Mouse (Mus musculus) CH12.LX (cell line): ENCODE data around the gene Gtf2a2. TPM values are rescaled to one million over a fixed set of nuclear protein-coding genes. Genes with fewer than 3 reads are reported as not detected.

ENCODE experiments used
- DNase-seq: peaks from one replicate; pipeline ENCODE4 v3.0.0-alpha.2; 2013; ENCODE audit errors: extremely low read depth
- H3K27ac ChIP-seq: 2 replicates; pipeline ENCODE4 v1.5.1; 2012; ENCODE audit warnings: low read depth, mild to moderate bottlenecking, control low read depth, moderate library complexity; ENCODE audit not compliant: insufficient read depth
- H3K27me3 ChIP-seq: replicated peaks from 2 replicates; pipeline ENCODE3; 2012; ENCODE audit warnings: inconsistent platforms
- H3K36me3 ChIP-seq, 2 experiments: replicated peaks in 1 of 2; 2 replicates each; pipeline versions ENCODE3 to v1.6.1; 2012; ENCODE audit warnings: inconsistent platforms in 1 of 2, low read length in 1 of 2, mild to moderate bottlenecking in 1 of 2, mixed read lengths in 1 of 2, moderate library complexity in 1 of 2; ENCODE audit not compliant: control insufficient read depth in 1 of 2, insufficient read depth in 1 of 2
- H3K4me1 ChIP-seq, 2 experiments: 2 replicates each; pipeline ENCODE4 v1.6.1; 2012; ENCODE audit warnings: inconsistent platforms in 1 of 2, moderate library complexity in 1 of 2; ENCODE audit not compliant: insufficient read depth in 2 of 2, control insufficient read depth in 1 of 2
- H3K4me2 ChIP-seq: 2 replicates; pipeline ENCODE4 v1.6.1; 2012; ENCODE audit warnings: low read depth, mild to moderate bottlenecking, control low read depth; ENCODE audit not compliant: poor library complexity, insufficient read depth, severe bottlenecking
- H3K4me3 ChIP-seq, 3 experiments: fragments of 150-350 bp in 1 of 3; sonication (generic) in 1 of 3; replicated peaks in 1 of 3; 2 replicates each; pipeline versions ENCODE3 to v1.5.1; 2011 to 2012; ENCODE audit warnings: low read depth in 2 of 3, low read length in 2 of 3, mild to moderate bottlenecking in 2 of 3, moderate library complexity in 2 of 3, control low read depth in 1 of 3, improper control_type of control experiment in 1 of 3, inconsistent platforms in 1 of 3, mixed read lengths in 1 of 3; ENCODE audit not compliant: poor library complexity in 1 of 3
- H3K79me2 ChIP-seq: replicated peaks from 2 replicates; pipeline ENCODE4 v1.6.1; 2012; ENCODE audit warnings: mild to moderate bottlenecking, moderate library complexity; ENCODE audit not compliant: control insufficient read depth, poor library complexity, insufficient read depth, severe bottlenecking; ENCODE audit errors: extremely low read depth
- H3K9ac ChIP-seq: 2 replicates; pipeline ENCODE4 v1.6.1; 2012; ENCODE audit warnings: low read depth, mild to moderate bottlenecking, control low read depth, moderate library complexity; ENCODE audit not compliant: insufficient read depth
- H3K9me3 ChIP-seq: replicated peaks from 2 replicates; pipeline ENCODE3; 2012; ENCODE audit warnings: low read length, inconsistent platforms, mixed read lengths
- BHLHE40 ChIP-seq: IDR thresholded peaks from 2 replicates; pipeline ENCODE4 v1.6.1; 2011; ENCODE audit warnings: mild to moderate bottlenecking, low read depth, low read length, improper control_type of control experiment
- CHD2 ChIP-seq: IDR thresholded peaks from 2 replicates; pipeline ENCODE4 v1.6.1; 2011; ENCODE audit warnings: low read length, improper control_type of control experiment
- EP300 ChIP-seq: IDR thresholded peaks from 2 replicates; pipeline ENCODE4 v1.6.1; 2011; ENCODE audit warnings: low read length, improper control_type of control experiment
- ETS1 ChIP-seq: conservative IDR thresholded peaks from 2 replicates; pipeline ENCODE4 v1.6.1; 2012; ENCODE audit warnings: low read depth, mild to moderate bottlenecking, inconsistent platforms, low read length, improper control_type of control experiment, moderate library complexity
- GABPA ChIP-seq: IDR thresholded peaks from 2 replicates; pipeline ENCODE4 v1.6.1; 2012; ENCODE audit warnings: low read depth, low read length, improper control_type of control experiment, inconsistent platforms; ENCODE audit not compliant: insufficient replicate concordance
- IRF4 ChIP-seq: IDR thresholded peaks from 2 replicates; pipeline ENCODE4 v1.6.1; 2014; ENCODE audit warnings: low read depth, mild to moderate bottlenecking, inconsistent platforms, low read length, improper control_type of control experiment
- JUN ChIP-seq: IDR thresholded peaks from 2 replicates; pipeline ENCODE4 v1.6.1; 2011; ENCODE audit warnings: low read depth, mild to moderate bottlenecking, low read length, improper control_type of control experiment, moderate library complexity; ENCODE audit not compliant: insufficient read depth
- JUND ChIP-seq: conservative IDR thresholded peaks from 2 replicates; pipeline ENCODE4 v1.6.1; 2011; ENCODE audit warnings: low read depth, low read length, improper control_type of control experiment
- KAT2A ChIP-seq: IDR thresholded peaks from 2 replicates; pipeline ENCODE4 v1.6.1; 2012; ENCODE audit warnings: low read length, improper control_type of control experiment, inconsistent platforms; ENCODE audit not compliant: insufficient replicate concordance
- MAFK ChIP-seq: IDR thresholded peaks from 2 replicates; pipeline ENCODE4 v1.6.1; 2011; ENCODE audit warnings: low read length, improper control_type of control experiment; ENCODE audit not compliant: insufficient replicate concordance
- MAZ ChIP-seq: IDR thresholded peaks from 2 replicates; pipeline ENCODE4 v1.6.1; 2012; ENCODE audit warnings: low read depth, mild to moderate bottlenecking, inconsistent platforms, low read length, improper control_type of control experiment, moderate library complexity
- MEF2A ChIP-seq: IDR thresholded peaks from 2 replicates; pipeline ENCODE4 v1.6.1; 2014; ENCODE audit warnings: low read depth, mild to moderate bottlenecking, inconsistent platforms, low read length, improper control_type of control experiment, borderline replicate concordance
- MYC ChIP-seq: IDR thresholded peaks from 2 replicates; pipeline ENCODE4 v1.6.1; 2011; ENCODE audit warnings: low read depth, mild to moderate bottlenecking, improper control_type of control experiment, low read length
- NRF1 ChIP-seq: IDR thresholded peaks from 2 replicates; pipeline ENCODE4 v1.6.1; 2014; ENCODE audit warnings: low read depth, mild to moderate bottlenecking, inconsistent platforms, low read length, improper control_type of control experiment, moderate library complexity
- PAX5 ChIP-seq: IDR thresholded peaks from 2 replicates; pipeline ENCODE4 v1.6.1; 2012; ENCODE audit warnings: low read length, inconsistent platforms, mixed read lengths
- POLR2A ChIP-seq: IDR thresholded peaks from 2 replicates; pipeline ENCODE4 v1.6.1; 2011; ENCODE audit warnings: low read depth, mild to moderate bottlenecking, improper control_type of control experiment, low read length
- RAD21 ChIP-seq: IDR thresholded peaks from 2 replicates; pipeline ENCODE4 v1.6.1; 2011; ENCODE audit warnings: low read depth, mild to moderate bottlenecking, low read length, improper control_type of control experiment, moderate library complexity
- RCOR1 ChIP-seq: conservative IDR thresholded peaks from 2 replicates; pipeline ENCODE4 v1.6.1; 2012; ENCODE audit warnings: low read depth, mild to moderate bottlenecking, inconsistent platforms, low read length, improper control_type of control experiment
- SMC3 ChIP-seq: IDR thresholded peaks from 2 replicates; pipeline ENCODE4 v1.6.1; 2011; ENCODE audit warnings: low read depth, low read length, improper control_type of control experiment
- TBP ChIP-seq: conservative IDR thresholded peaks from 2 replicates; pipeline ENCODE4 v1.6.1; 2011; ENCODE audit warnings: low read depth, low read length, improper control_type of control experiment
- USF1 ChIP-seq: IDR thresholded peaks from 2 replicates; pipeline ENCODE4 v1.6.1; 2014; ENCODE audit warnings: low read depth, mild to moderate bottlenecking, inconsistent platforms, low read length, improper control_type of control experiment
- ZC3H11A ChIP-seq: IDR thresholded peaks from 2 replicates; pipeline ENCODE4 v1.6.1; 2012; ENCODE audit warnings: low read depth, mild to moderate bottlenecking, inconsistent platforms, low read length, improper control_type of control experiment
- ZMIZ1 ChIP-seq: IDR thresholded peaks from 2 replicates; pipeline ENCODE4 v1.6.1; 2012; ENCODE audit warnings: low read depth, mild to moderate bottlenecking, inconsistent platforms, low read length, improper control_type of control experiment
- ZNF384 ChIP-seq: IDR thresholded peaks from 2 replicates; pipeline ENCODE4 v1.6.1; 2012; ENCODE audit warnings: low read depth, low read length, improper control_type of control experiment, inconsistent platforms
- dilution Hi-C: fragments of 300-500 bp; cut with MboI; formaldehyde crosslinking; loops from 2 replicates; pipeline ENCODE4 v1.14.3; 2020; ENCODE audit warnings: low sequenced_read_pairs; ENCODE audit not compliant: extremely low pct_unique_long_range_greater_than_20kb, extremely low pct_ligation_motif_present
- in situ Hi-C: fragments of 300-500 bp; cut with MboI; formaldehyde crosslinking; loops from 3 replicates; pipeline ENCODE4 v1.14.3; 2019; ENCODE audit warnings: low sequenced_read_pairs, low pct_ligation_motif_present, low pct_unique_long_range_greater_than_20kb, mixed read lengths
- polyA plus RNA-seq: library from polyadenylated mRNA; unstranded; fragments of >175 nt; gene quantifications from 2 replicates; pipeline ENCODE4 v1.2.1, GENCODE M21; 2012; ENCODE audit warnings: low read depth; ENCODE audit not compliant: insufficient read length
- total RNA-seq, 2 experiments: library from RNA; depleted of rRNA; stranded (reverse); fragments of 300-350 nt in 1 of 2; fragments of >200 nt in 1 of 2; gene quantifications; 2 replicates each; pipeline ENCODE4 v1.2.3; 2012 to 2014

Gene Gtf2a2
- total and polyA plus RNA-seq, 3 experiments = 51.1 to 156 (median 109) TPM

GRCm38 (mm10) chr9:70062012-70062411, 49.7 kb downstream of the Gtf2a2 start:
- Histone ChIP-seq H3K36me3 (no peaks in the 10 kb centered on the region), H3K79me2 (no peaks in the 10 kb centered on the region), H3K9ac (no peak overlapping the region), H3K9me3 (no peaks in the 10 kb centered on the region), H3K4me2 (no peak overlapping the region), H3K4me1 (peaks cover 0 to 5% of the 10 kb centered on the region in 2 experiments; a peak in 1 of 4 replicates), H3K27me3 (no peaks in the 10 kb centered on the region), H3K27ac (no peak overlapping the region), H3K4me3 (no peak overlapping the region)
- dilution Hi-C loops = no loop called here
- in situ Hi-C loops = no loop called here
- no peak for TF ChIP-seq SMC3
- no peak for TF ChIP-seq NRF1
- no peak for TF ChIP-seq EP300
- TF ChIP-seq ZMIZ1 = no peak
- TF ChIP-seq CHD2 = no peak
- no peak for TF ChIP-seq TBP
- TF ChIP-seq POLR2A = no peak
- TF ChIP-seq ZC3H11A = no peak
- TF ChIP-seq ZNF384 = no peak
- no peak for TF ChIP-seq RAD21
- TF ChIP-seq KAT2A = no peak
- no peak for TF ChIP-seq GABPA
- no peak for TF ChIP-seq MAFK
- TF ChIP-seq USF1 = no peak
- TF ChIP-seq MAZ = no peak
- DNase-seq = no peak

GRCm38 (mm10) chr9:70067497-70067896, 55.1 kb downstream of the Gtf2a2 start:
- H3K36me3 ChIP-seq = no peaks in the 10 kb centered on the region

More at GRCm38 (mm10) chr9:70067497-70067896, 55.1 kb downstream of the Gtf2a2 start:
- no peaks in the 10 kb centered on the region for H3K9me3 ChIP-seq
- peaks cover 0 to 5% of the 10 kb centered on the region in 2 experiments; a peak in 1 of 4 replicates for H3K4me1 ChIP-seq
- H3K27me3 ChIP-seq = no peaks in the 10 kb centered on the region
- no peak overlapping the region for H3K9ac ChIP-seq
- no peaks in the 10 kb centered on the region for H3K79me2 ChIP-seq
- H3K4me2 ChIP-seq = no peak overlapping the region
- dilution Hi-C loops = no loop called here
- DNase-seq = no peak
- no peak overlapping the region for H3K4me3 ChIP-seq
- no peak for TF ChIP-seq IRF4
- TF ChIP-seq RCOR1 = no peak
- no peak for TF ChIP-seq JUN
- TF ChIP-seq PAX5 = no peak
- no peak for TF ChIP-seq MYC
- no peak for TF ChIP-seq JUND
- TF ChIP-seq MEF2A = no peak
- no peak for TF ChIP-seq ZMIZ1
- TF ChIP-seq BHLHE40 = no peak
- TF ChIP-seq ETS1 = no peak
- TF ChIP-seq, all 38 proteins: peak for 0
- H3K27ac ChIP-seq = no peak overlapping the region
- in situ Hi-C loops = no loop called here
